Mouse (Mus musculus) left cerebral cortex, adult 8-10 months (tissue): ENCODE data around the gene Mgat3. TPM values are rescaled to one million over a fixed set of nuclear protein-coding genes. Genes with fewer than 3 reads are reported as not detected.

Experiments
- DNase-seq, 2 experiments: peaks; one replicate each; pipeline ENCODE4 v3.0.0; 2022; ENCODE audit warnings: low spot score in 2 of 2
- total RNA-seq, 4 experiments: library from RNA; stranded (reverse); gene quantifications; 2 replicates each; pipeline ENCODE4 v1.2.4; 2022

The Mgat3 gene
- total RNA-seq, 4 experiments from 2014 or later: 118 to 134 (median 124) TPM

- DNase-seq: no peak
These were observed 1.8 kb downstream of the Mgat3 start for GRCm38 (mm10) chr15:80175316-80175715.

GRCm38 (mm10) chr15:80175756-80176155, 2.2 kb downstream of the Mgat3 start:
- no peak for DNase-seq

- no peak for DNase-seq
These were observed 8.0 kb downstream of the Mgat3 start for GRCm38 (mm10) chr15:80181561-80181960.

GRCm38 (mm10) chr15:80182072-80182700, 8.7 kb downstream of the Mgat3 start:
- no peak for DNase-seq

DNA sequence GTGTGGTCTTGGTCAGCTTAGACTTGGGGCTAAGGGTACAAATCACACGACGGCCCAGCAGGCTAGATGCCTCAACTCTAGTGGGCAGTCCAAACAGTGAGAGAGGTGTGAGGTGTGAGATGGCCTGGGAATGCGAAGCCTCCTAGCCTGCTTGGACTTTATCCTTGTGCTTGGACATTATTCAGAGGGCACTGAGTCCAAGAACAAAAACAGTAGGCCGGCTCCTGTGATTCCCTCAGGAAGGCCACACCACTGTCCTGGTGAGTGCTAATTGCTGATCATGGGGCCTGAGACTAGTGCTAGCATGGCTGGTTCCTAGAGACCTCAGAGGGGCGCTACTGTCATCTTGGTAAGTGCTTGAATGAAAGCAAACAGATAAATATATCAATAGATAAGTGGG, 15.4 kb downstream of the Mgat3 start:
- no peak for DNase-seq

DNA sequence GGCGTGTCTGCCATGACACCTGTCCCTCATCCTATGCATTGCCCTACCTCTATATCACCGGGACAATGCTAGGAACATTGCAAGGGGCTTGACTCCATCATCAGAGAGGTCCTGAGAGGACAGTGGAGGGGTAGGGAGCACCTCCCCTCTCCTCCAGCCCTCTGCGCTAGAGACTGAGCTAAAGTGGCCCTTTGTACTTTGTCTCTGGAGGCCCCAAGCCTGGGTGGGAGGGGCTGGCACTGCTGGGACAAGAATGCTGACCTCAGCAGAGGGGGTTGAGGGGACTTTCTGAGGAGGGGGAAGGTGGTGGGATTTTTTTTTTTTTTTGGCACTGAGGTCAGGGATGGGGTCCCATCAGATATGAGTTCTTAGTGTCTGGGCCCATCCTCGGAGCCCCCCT, 16.6 kb downstream of the Mgat3 start:
- DNase-seq: no peak

DNA sequence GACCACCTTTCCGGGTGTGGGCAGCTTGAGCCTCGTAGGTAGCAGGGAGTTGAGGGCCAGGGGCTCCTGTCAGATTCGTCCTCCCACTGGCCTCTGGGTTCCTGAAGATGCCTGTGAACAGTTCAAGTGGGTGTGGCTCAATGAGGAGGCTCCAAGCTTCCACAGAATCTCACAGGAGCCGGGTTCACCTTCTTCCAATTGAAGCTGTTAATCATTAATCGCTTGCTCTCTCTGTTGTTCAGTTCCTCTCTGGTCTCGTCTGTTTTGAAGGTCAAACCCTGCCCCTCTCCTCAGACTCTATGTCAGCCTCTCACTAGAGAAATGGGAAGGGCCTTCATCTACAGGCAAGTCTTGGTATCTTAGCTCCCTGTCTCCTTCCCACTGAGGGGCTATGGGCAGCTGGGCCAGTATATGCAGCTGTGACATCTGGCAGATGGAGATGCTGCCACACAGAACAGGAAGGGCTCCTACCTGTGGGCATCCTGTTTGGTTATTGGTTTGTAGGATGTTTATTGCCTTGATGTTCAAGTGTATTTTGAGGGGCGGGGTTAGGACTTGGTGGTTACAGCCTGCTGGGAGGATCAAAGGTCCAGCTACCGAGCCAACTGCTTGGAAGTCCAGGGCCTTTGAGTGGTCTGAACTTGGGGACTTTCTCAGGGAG, 18.2 kb downstream of the Mgat3 start:
- DNase-seq: no peak

DNA sequence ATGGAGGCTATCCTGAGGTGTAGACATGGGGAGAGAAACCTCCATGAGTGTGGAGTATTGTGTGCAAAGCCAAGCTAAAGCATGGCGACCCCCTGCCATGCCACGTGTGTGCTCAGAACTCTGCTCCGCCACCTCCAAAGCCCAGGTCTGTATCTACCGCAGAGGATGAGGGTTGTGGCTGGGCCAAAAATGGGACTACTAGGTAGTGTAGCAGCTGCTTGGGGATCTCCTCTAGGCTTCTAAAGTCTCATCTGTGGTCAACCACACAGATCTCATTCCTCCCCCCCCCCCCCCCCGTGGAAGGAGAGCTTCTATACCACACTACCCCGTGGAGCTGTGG, 18.7 kb downstream of the Mgat3 start:
- DNase-seq: no peak

DNA sequence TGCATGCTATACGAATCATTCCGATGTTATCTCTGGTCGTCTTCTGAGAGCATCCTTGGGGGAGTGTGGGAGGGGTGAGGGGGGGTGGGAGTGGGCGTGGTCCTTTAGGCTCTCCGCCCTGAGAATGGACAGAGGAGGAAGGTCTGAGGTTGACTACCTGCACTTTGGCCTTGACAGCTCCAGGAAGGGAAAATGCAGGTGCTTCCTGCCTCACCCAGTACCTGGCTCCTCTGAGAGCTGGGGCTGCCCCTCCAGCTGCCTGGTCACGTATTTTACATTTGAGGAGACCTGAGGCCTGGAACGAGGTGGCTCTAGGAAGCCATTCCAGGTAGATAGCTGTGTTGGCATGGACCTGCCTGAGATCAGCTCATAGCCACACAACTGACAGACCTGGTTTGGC, 19.3 kb downstream of the Mgat3 start:
- no peak for DNase-seq

- DNase-seq: no peak
These were observed 26.0 kb downstream of the Mgat3 start for GRCm38 (mm10) chr15:80199556-80199955.

DNA sequence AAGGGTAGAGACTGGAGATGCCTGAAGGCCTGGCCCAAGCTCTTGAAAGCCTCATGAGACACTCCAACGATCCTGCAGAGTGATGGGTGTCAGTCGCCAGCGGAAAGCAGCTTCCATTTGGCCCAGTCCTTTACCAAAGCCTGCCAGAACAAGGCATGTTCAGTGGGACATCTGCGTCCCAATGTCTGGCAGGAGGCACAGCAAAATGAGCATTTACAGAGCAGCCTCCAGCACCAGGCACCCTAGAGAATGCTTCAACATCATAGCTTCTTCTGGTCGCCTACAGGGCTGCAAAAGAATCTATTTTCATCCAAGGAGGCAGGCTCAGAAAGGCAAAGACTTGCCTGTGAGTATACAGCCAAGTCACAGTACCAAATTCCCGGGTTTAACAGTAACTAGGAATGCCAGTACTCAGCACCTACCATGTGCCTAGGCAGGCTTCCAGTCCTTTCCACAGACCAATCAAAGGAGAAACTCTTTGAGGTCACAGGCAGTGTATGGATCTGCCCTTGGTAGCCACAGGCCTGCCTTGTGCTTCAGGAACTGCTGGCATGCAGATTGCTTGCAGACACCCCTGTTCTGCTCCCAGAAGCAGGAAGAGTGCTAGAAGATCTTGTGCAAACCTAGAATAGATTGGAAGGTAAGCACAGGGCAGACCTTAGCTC, 28.7 kb downstream of the Mgat3 start:
- DNase-seq: peak in 1 of 2 experiments; percentile 66

DNA sequence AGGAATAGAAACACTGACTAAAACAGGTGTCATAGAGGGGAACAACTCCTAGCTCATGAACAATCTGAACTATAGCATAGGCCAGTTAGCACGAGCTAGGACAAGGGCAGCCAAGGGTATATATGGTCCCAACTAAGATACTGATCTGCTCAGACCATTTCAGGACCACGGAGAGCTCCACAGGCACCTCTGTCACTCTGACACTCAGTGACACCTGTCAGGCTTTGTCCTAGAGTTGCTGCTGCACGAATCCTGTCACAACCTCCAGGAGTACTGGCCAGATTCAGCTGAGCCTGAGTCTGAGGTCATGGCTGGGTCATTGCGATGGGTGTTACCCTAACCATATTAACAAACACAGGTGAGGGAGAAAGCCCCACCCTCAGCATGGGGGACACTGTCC, 29.9 kb downstream of the Mgat3 start:
- no peak for DNase-seq

DNA sequence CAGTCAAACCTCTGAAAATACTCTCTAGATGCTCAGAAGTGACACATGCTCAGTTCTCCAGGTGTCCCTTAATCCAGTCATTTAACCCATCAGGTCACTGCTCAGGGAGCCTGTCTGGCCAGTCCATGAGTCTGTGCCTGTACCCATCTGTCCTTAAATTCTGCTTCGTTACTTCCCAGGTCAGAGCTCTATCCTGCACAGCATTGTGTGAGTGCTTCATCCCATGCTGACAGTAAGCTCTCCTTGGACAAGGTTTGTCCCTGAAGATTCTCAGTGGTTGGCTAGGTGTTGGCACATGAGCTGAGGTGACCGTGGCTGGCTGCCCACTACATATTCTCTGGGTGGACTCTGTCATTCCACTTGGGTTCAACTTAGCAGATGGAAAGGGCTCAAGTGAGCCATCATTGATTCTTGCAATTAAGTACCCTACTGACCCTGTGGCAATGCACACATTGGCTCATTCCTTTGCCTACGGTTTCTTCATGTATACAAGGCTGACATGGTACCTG, 32.6 kb downstream of the Mgat3 start:
- no peak for DNase-seq

DNA sequence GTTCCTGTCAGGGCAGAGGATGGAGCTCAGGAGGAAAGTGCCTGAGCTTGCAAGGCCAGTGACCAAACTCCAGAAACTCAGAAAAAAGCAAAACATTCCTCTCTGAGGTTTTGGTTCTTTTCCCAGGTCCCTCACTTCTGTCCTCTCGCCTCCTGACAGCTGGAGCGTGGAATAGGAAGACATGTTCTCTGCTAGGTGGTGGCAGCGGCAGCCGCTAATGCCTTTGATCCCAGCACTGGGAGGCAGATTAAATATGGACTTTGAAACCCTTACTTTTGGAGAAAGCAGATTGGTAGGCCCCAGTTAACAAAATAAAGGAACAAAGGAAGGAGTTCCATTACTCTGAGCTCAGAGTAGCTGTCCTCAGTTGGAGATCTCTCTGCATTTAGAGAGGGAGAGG, 34.9 kb downstream of the Mgat3 start:
- no peak for DNase-seq

- no peak for DNase-seq
These were observed 40.2 kb downstream of the Mgat3 start for GRCm38 (mm10) chr15:80213688-80214087.

DNA sequence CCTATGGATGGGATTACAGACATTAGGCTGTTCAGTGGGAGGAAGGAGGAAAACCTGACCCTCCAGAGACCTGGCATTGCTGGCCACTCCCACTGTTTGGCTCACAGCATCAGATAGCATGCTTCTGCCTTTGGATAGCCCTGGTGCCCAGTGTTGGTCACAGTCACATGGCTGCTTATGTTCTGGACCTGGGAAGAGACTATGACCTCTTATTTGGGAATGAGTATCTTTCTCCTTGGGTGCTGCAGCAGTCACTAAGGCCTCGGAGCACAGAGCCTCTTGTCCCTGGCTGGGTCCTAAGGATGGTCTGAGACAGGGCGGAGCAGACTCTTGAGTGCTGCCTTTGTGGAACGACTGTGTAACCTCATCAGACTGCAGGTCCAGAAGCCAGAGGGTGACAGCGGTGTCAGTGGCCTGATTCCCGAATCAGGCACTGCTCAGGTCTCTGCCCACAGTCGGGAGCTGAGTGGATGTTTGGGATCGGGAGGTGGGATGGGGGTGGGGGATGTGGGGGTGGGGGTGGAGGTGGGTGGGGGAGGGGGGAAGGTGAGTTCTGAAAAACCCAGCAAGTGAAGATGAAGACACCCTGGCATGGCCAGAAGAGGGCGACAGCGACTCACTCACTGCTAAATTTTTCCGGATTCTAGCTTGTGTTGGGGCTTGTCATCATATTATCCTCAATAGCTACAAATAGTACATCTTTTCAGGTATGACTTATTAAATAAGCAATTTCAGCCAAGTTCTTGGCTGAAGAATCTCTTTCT, 42.4 kb downstream of the Mgat3 start:
- no peak for DNase-seq

GRCm38 (mm10) chr15:80216480-80216820, 42.9 kb downstream of the Mgat3 start:
- DNase-seq: no peak

DNA sequence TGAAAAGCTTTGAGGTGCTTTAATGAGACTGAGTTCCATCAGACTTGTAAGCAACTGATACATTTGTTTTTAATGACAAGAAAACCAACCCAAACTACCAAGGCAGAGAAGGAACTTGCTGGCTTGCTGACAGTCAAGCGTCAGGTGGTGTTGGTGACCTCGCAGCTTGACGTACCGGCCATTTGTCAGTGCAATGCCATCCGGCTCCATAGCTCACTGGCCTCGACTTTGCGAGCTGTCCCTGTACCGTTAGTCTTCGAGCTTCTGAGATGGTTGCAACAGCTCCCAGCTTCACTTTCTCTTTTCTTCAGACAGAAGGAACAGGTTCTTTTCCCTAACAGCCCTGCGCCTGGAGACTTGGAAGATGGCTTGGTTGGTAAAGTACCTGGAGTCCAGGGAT, 44.0 kb downstream of the Mgat3 start:
- no peak for DNase-seq

GRCm38 (mm10) chr15:80219211-80219610, 45.7 kb downstream of the Mgat3 start:
- no peak for DNase-seq

GRCm38 (mm10) chr15:80219705-80220657, 46.5 kb downstream of the Mgat3 start:
- DNase-seq: no peak

DNA sequence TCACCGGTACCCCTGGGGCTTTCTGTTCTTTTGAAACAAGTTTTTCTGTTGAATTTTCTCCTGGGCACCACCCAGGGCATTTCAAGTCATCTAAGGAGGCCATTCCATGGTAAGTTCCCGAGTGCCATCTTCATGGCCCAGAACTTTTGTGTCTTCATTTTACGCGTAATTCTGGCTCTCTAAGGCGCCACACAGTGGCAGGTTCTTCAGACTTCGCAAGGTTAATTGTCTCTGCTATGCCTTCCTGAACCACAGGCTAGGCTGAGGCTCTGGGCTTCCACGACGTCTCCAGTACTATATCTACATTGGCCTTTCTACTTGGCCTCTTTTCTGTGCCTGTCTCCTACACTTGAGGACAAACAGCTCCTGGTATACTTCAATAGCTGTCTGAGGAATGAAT, 47.5 kb downstream of the Mgat3 start:
- DNase-seq: no peak
